Mouse (Mus musculus) CH12.LX (cell line): ENCODE results near the gene Spata3.

Experiments
- CTCF ChIP-seq, 2 experiments: IDR thresholded peaks in 1 of 2; conservative IDR thresholded peaks in 1 of 2; 2 replicates each; pipeline ENCODE4 v1.5.1; 2011 to 2012; ENCODE audit warnings: low read depth in 2 of 2, low read length in 2 of 2, improper control_type of control experiment in 1 of 2, inconsistent platforms in 1 of 2, mild to moderate bottlenecking in 1 of 2, moderate library complexity in 1 of 2
- POLR2A ChIP-seq: IDR thresholded peaks from 2 replicates; pipeline ENCODE4 v1.6.1; 2011; ENCODE audit warnings: low read depth, mild to moderate bottlenecking, improper control_type of control experiment, low read length
- TBP ChIP-seq: conservative IDR thresholded peaks from 2 replicates; pipeline ENCODE4 v1.6.1; 2011; ENCODE audit warnings: low read depth, low read length, improper control_type of control experiment
- ZC3H11A ChIP-seq: IDR thresholded peaks from 2 replicates; pipeline ENCODE4 v1.6.1; 2012; ENCODE audit warnings: low read depth, mild to moderate bottlenecking, inconsistent platforms, low read length, improper control_type of control experiment

DNA sequence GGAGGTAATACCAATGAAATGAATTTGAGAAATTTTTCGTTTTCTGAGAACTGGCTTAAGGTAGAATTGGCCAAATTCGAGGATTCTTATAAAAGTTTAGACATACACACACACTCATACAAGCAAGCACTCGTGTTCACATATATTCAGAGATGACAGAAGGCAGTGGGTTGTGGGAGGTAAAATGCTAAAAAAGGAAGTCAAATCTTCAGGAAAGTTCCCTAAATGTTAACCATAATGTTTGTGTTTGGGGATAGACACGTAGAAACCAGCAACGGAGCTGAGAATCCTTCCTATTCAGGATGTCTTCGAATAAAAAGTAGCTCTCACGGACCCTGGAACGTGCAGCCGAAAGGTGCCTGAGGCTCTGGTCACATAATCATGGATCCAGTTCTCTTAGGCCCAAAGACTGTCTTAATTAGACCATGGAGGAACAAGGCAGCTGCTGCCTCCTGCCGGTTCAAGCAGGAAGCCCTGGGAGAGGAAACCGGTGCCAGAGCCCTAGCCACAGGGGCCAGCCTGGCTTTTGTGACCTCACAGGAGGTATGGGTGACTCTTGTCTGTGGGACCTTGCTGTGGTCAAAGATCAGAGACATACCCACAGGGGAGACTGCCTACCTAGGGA, 4.9 kb downstream of the Spata3 start:
- no peak for TF ChIP-seq ZC3H11A
- no peak for TF ChIP-seq POLR2A
- TF ChIP-seq CTCF (conservative IDR thresholded peaks at IDR 0.05 in 1 of 2, IDR thresholded peaks at IDR 0.05 in 1 of 2; ENCODE audit: low read depth in 2 of 2, low read length in 2 of 2) = peak in 1 of 2 experiments; percentile 75; a peak in 2 of 4 replicates
- TF ChIP-seq TBP = no peak
